Mouse (Mus musculus): ENCODE measurements at regions not wholly inside any gene's neighbourhood (a gene's known extent, or its start where the extent isn't known, plus 50 kb on each side); places are given as distances from the start of the nearest gene placed in this dataset.
A peak's percentile ranks its signal among the peaks of the same experiment; 100 is the strongest.

DNA sequence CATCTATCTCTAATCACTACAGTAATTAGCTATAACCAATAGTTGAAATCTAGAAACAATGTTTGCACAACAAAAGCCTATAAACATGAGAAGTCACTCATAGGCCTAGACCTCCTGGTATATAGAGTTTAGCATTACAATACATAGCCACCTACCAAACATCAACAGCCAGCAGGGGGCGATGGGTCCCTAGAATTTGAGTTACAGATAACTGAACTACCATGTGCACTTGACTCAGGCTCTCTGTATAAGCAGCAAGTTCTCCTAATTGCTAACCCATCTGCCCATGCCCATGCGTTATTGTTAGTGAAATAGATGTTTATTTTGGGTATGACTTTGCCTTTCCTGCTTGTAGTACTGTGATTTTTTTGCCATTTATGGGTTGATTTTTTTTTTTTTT is 106.9 kb upstream of the Tgif2lx2 start:
- DNase-seq (ENCODE audit: low read depth, low spot score) = no peak

DNA sequence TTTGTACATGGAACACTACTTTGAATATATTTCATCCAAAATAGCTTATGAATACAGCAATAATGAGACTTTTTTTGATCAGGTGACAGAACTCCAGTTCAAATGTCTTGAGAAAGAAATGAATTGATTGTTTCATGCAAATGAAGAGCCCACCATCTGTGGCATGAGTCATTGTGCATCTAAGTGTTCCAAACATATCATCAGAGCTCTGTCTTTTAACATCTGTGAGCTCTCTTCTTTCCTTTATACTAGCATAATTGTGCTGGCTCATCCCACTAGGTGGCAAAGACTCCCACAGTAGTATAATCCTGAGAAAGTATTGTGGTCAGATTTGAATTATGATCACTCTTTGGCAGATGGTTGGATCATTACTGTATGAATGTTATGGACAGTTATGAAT is 70.1 kb upstream of the Tgif2lx2 start:
- peak; percentile 15 for DNase-seq (ENCODE audit: low read depth, low spot score)
